Mouse (Mus musculus) kidney, embryonic 14.5 days (tissue): ENCODE data around the gene Pex11b. TPM values are rescaled to one million over a fixed set of nuclear protein-coding genes. Genes with fewer than 3 reads are reported as not detected.
"Not testable (repeated sequence)": the region's sequence is repeated elsewhere in the genome, so short reads cannot be mapped to it uniquely, and the experiment has no call there.

Experiments
- ATAC-seq: fragments of 200-750 bp; cut with Nextera tagmentation; 2 replicates; pipeline ENCODE4 v1.8.0; 2017; ENCODE audit warnings: moderate number of reproducible peaks, mild to moderate bottlenecking, moderate TSS enrichment, moderate library complexity; ENCODE audit not compliant: low FRiP score, low TSS enrichment
- H3K27ac ChIP-seq: fragments of 300-500 bp; sonication (generic); 2 replicates; pipeline ENCODE4 v1.5.1; 2014; ENCODE audit warnings: low read depth, mild to moderate bottlenecking, low read length, moderate library complexity, mixed read lengths
- H3K27me3 ChIP-seq: fragments of 300-500 bp; sonication (generic); 2 replicates; pipeline ENCODE4 v1.6.1; 2014; ENCODE audit warnings: mild to moderate bottlenecking, low read length; ENCODE audit not compliant: control insufficient read depth, insufficient read depth
- H3K36me3 ChIP-seq: fragments of 300-500 bp; sonication (generic); 2 replicates; pipeline ENCODE4 v1.6.1; 2014; ENCODE audit warnings: low read length, mixed read lengths; ENCODE audit not compliant: control insufficient read depth, insufficient read depth
- H3K4me1 ChIP-seq: fragments of 300-500 bp; sonication (generic); 2 replicates; pipeline ENCODE4 v1.6.1; 2014; ENCODE audit warnings: low read length, mixed read lengths; ENCODE audit not compliant: control insufficient read depth, insufficient read depth
- H3K4me2 ChIP-seq: fragments of 300-500 bp; sonication (generic); replicated peaks from 2 replicates; pipeline ENCODE4 v1.6.1; 2014; ENCODE audit warnings: low read depth, mild to moderate bottlenecking, low read length
- H3K4me3 ChIP-seq: fragments of 300-500 bp; sonication (generic); 2 replicates; pipeline ENCODE4 v1.5.1; 2014; ENCODE audit warnings: mild to moderate bottlenecking, low read length
- H3K9ac ChIP-seq: fragments of 300-500 bp; sonication (generic); 2 replicates; pipeline ENCODE4 v1.6.1; 2014; ENCODE audit warnings: low read depth, mild to moderate bottlenecking, low read length, moderate library complexity
- H3K9me3 ChIP-seq: fragments of 300-500 bp; sonication (generic); 2 replicates; pipeline ENCODE4 v1.6.1; 2016; ENCODE audit warnings: low read length; ENCODE audit not compliant: control insufficient read depth
- WGBS: fragments of 180-500 bp; shearing (Covaris S2); extraction: QIAGEN DNeasy Blood & Tissue Kit; methylation state at CpG from one replicate; pipeline ENCODE4 v1.1.7; 2014; 5-methylcytosine and 5-hydroxymethylcytosine counted together
- polyA plus RNA-seq: library from polyadenylated mRNA; unstranded; fragments of >200 nt; fragmentation: Nextera tagmentation; extraction: Ambion mirVana; gene quantifications from 2 replicates; pipeline ENCODE4 v1.2.1, GENCODE M21; 2014

Gene Pex11b
- polyA plus RNA-seq, 1 experiment from 2014 or later, result 55.8 TPM

- H3K36me3 ChIP-seq, result peaks cover 51% of the 10 kb centered on the region
Observed at GRCm38 (mm10) chr3:96636448-96636847, 1.3 kb downstream of the Pex11b start.

GRCm38 (mm10) chr3:96639219-96639618 is 4.0 kb downstream of the Pex11b start:
- Histone ChIP-seq H3K9me3 (no peaks in the 10 kb centered on the region), H3K36me3 (peaks cover 43% of the 10 kb centered on the region), H3K4me3 (no peak overlapping the region), H3K4me2 (no peak overlapping the region), H3K27me3 (no peaks in the 10 kb centered on the region), H3K9ac (no peak overlapping the region), H3K27ac (no peak overlapping the region), H3K4me1 (peaks cover 12% of the 10 kb centered on the region; the same call in 1 of the 2 replicates)
- 92% methylated on average over 1 of the region's 1 CpGs for WGBS
- no peak for ATAC-seq

More at GRCm38 (mm10) chr3:96636448-96636847, 1.3 kb downstream of the Pex11b start:
- H3K9ac ChIP-seq, result peak overlapping the region; percentile 92
- H3K4me3 ChIP-seq, result peak overlapping the region; percentile 91
- 69% methylated on average over 11 of the region's 11 CpGs for WGBS
- H3K27ac ChIP-seq, result no peak overlapping the region
- H3K4me2 ChIP-seq, result peak overlapping the region; percentile 75
- no peaks in the 10 kb centered on the region for H3K9me3 ChIP-seq
- H3K4me1 ChIP-seq, result peaks cover 12% of the 10 kb centered on the region; the same call in 1 of the 2 replicates
- H3K27me3 ChIP-seq, result no peaks in the 10 kb centered on the region
- ATAC-seq, result no peak

GRCm38 (mm10) chr3:96645018-96645649 is 10.0 kb downstream of the Pex11b start, which contains the start of gene Itga10:
TSS of gene Itga10 (plus strand) at chr3:96645584.
- Histone ChIP-seq H3K27me3 (no peaks in the 10 kb centered on the region), H3K4me2 (no peak within 1 kb of the TSS), H3K4me1 (no peaks in the 10 kb centered on the region), H3K27ac (no peak within 1 kb of the TSS), H3K9ac (no peak within 1 kb of the TSS), H3K9me3 (no peaks in the 10 kb centered on the region), H3K36me3 (peaks cover 27% of the 10 kb centered on the region), H3K4me3 (no peak within 1 kb of the TSS)
- peak; percentile 68 for ATAC-seq
- 71% methylated on average over 7 of the region's 7 CpGs for WGBS

- H3K27me3 ChIP-seq, result no peaks in the 10 kb centered on the region
- H3K36me3 ChIP-seq, result peaks cover 17% of the 10 kb centered on the region
- ATAC-seq, result no peak
- H3K27ac ChIP-seq, result no peak overlapping the region
- H3K4me1 ChIP-seq, result no peaks in the 10 kb centered on the region
- H3K4me2 ChIP-seq, result no peak overlapping the region
- no peak overlapping the region for H3K4me3 ChIP-seq
- WGBS, result 75% methylated on average over 3 of the region's 3 CpGs
- H3K9me3 ChIP-seq, result no peaks in the 10 kb centered on the region
- no peak overlapping the region for H3K9ac ChIP-seq
Observed at GRCm38 (mm10) chr3:96647365-96647764, 12.2 kb downstream of the Pex11b start.

GRCm38 (mm10) chr3:96660901-96661300 is 25.7 kb downstream of the Pex11b start:
- H3K4me2 ChIP-seq, result no peak overlapping the region
- 91% methylated on average over 2 of the region's 2 CpGs for WGBS
- no peaks in the 10 kb centered on the region for H3K27me3 ChIP-seq
- H3K27ac ChIP-seq, result no peak overlapping the region
- no peaks in the 10 kb centered on the region for H3K9me3 ChIP-seq
- no peak overlapping the region for H3K4me3 ChIP-seq
- H3K36me3 ChIP-seq, result no peaks in the 10 kb centered on the region
- no peak for ATAC-seq
- 0 out of 2 replicates have a peak, but pooled peaks cover 4% of the 10 kb centered on the region for H3K4me1 ChIP-seq
- H3K9ac ChIP-seq, result no peak overlapping the region

GRCm38 (mm10) chr3:96662731-96663316 is 27.6 kb downstream of the Pex11b start:
- 0 out of 2 replicates have a peak, but pooled peaks cover 4% of the 10 kb centered on the region for H3K4me1 ChIP-seq
- no peaks in the 10 kb centered on the region for H3K36me3 ChIP-seq
- H3K4me3 ChIP-seq, result no peak overlapping the region
- H3K27ac ChIP-seq, result peak overlapping the region; percentile 42; the same call in 1 of the 2 replicates
- 42% methylated on average over 8 of the region's 8 CpGs for WGBS
- ATAC-seq, result no peak
- peak overlapping the region; percentile 38 for H3K4me2 ChIP-seq
- peak overlapping the region; percentile 29; the same call in 1 of the 2 replicates for H3K9ac ChIP-seq
- no peaks in the 10 kb centered on the region for H3K27me3 ChIP-seq
- no peaks in the 10 kb centered on the region for H3K9me3 ChIP-seq

GRCm38 (mm10) chr3:96663432-96664239 is 28.5 kb downstream of the Pex11b start:
- no peaks in the 10 kb centered on the region for H3K36me3 ChIP-seq
- peak overlapping the region; percentile 23 for H3K4me3 ChIP-seq
- H3K9ac ChIP-seq, result peak overlapping the region; percentile 29
- H3K4me1 ChIP-seq, result 0 out of 2 replicates have a peak, but pooled peaks cover 4% of the 10 kb centered on the region
- peak; percentile 93 for ATAC-seq
- H3K4me2 ChIP-seq, result peak overlapping the region; percentile 38
- peak overlapping the region; percentile 42; the same call in 1 of the 2 replicates for H3K27ac ChIP-seq
- 6% methylated on average over 15 of the region's 18 CpGs for WGBS
- H3K9me3 ChIP-seq, result no peaks in the 10 kb centered on the region
- no peaks in the 10 kb centered on the region for H3K27me3 ChIP-seq

- not testable (repeated sequence) for H3K9me3 ChIP-seq, H3K36me3 ChIP-seq, H3K9ac ChIP-seq, ATAC-seq, H3K4me2 ChIP-seq, H3K27ac ChIP-seq, H3K4me3 ChIP-seq, H3K27me3 ChIP-seq, H3K4me1 ChIP-seq
- WGBS, result 91% methylated on average over 7 of the region's 7 CpGs
Observed at GRCm38 (mm10) chr3:96665732-96666363, 30.7 kb downstream of the Pex11b start.
